Mouse (Mus musculus) adrenal gland, postnatal 4 days (tissue): ENCODE measurements around the gene Capns1. TPM values are rescaled to one million over a fixed set of nuclear protein-coding genes. Genes with fewer than 3 reads are reported as not detected.

ENCODE experiments used
- DNase-seq, 2 experiments: peaks; one replicate each; pipeline ENCODE4 v3.0.0; 2021 to 2022; ENCODE audit warnings: low spot score in 2 of 2, mixed read lengths in 2 of 2
- total RNA-seq, 2 experiments: library from RNA; stranded (reverse); gene quantifications; 2 replicates each; pipeline ENCODE4 v1.2.3; 2021

Capns1 gene
- total RNA-seq, 2 experiments from 2014 or later, result 418 to 431 TPM

DNA sequence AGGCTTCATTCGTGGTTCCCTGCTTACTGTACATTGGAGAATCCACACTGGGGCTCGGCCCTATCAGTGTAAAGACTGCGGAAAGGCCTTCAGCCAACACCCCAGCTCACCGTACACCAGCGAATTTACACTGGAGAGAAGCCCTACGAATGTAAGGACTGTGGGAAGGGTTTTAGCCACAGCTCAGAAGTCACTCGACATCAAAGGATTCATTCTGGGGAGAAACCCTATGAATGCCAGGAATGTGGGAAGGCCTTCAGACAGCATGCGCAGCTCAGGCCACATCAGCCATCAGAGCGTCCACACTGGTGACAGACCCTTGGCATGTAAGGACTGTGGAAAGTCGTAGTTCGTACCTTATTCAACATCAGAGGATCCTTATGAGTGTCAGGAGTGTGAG, 20.4 kb downstream of the Capns1 start:
- no peak for DNase-seq

DNA sequence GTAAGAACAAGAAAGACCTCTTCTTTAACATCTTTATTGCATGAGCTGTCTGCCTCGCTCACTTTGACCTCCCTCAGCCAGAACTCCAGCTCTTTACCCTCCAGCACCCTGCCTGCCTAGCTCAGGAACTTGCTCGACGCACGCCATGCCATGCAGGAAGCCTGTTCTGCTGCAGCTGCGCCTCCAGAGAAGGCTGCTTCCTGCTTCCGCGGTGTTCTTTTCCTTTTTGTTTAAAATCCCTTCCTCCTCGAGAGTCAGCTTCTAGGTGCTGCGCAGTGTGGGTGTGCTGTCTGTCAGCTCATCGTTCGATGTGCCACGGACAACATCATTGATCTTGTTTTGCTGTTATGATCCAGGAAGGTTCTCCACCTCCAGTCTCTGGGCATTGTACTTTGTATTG, 22.1 kb downstream of the Capns1 start:
- DNase-seq, result no peak

DNA sequence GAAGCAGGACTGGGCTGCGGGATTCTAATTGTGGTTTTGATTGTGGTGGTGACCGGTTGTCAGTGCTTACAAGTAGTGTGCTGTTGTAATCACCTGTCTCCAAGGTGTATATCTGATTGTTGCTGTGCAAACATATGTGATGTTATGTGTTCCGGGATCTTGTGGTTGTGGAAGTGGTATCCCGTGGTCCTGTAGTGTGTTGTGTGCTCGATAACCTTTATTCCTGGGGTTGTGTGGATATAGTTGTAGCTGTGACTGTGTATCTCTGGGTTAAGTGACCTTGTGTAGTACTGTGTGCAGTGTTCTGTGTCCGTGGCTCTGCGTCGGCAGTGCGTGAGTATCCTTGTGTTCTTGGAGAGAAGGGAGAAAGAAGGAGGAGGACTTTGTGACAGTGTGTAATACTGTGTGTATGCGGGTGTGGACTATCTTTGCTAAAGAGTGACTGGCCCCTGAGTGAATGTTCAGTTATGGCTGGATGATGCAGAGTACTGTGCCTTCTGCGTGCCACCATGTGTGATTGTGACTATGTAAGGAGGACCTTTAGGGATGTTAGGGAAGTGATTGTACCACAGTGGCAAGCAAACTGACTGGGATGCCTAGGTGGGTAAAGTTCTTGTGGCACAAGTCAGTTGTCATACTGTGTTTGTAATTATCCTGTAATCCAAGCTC, 28.2 kb downstream of the Capns1 start:
- DNase-seq, result no peak

DNA sequence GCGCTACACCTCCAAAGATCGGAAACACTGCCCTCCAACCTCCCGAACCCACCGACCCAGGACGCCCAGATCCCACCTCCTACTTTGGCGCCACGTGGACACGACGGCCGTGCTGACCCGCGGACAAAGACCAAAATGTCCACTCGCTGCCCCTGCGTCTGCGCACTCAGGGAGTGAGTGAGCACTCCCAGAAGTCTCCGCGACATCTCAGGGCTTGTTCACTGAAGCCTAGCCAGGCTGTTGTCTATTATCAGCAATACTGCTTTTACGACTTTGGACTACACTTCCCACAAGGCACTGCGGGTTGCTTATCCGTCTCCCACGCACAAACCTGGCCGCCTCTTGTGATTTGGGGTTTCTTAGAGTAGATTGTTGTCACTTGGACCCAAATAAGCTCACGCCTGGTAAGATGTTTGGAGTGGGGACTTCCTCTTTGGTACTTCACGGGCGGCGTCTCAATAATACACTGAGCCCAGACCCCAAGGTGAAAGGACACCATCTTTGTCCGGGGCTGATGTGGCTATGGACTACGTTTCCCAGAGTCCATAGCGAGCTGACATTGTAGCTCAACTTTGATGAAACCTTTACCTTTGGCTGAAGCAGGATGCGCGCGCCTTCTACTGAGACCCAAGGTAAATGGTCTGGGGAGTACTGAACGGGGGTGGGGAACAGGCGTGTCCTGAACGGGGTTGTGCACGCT, 28.9 kb downstream of the Capns1 start, which contains the start of gene Zfp146:
Gene Zfp146 (minus strand): TSS at position 168 of the 700 bp plus-strand sequence.
- peak; percentile 49 to 81 for DNase-seq

DNA sequence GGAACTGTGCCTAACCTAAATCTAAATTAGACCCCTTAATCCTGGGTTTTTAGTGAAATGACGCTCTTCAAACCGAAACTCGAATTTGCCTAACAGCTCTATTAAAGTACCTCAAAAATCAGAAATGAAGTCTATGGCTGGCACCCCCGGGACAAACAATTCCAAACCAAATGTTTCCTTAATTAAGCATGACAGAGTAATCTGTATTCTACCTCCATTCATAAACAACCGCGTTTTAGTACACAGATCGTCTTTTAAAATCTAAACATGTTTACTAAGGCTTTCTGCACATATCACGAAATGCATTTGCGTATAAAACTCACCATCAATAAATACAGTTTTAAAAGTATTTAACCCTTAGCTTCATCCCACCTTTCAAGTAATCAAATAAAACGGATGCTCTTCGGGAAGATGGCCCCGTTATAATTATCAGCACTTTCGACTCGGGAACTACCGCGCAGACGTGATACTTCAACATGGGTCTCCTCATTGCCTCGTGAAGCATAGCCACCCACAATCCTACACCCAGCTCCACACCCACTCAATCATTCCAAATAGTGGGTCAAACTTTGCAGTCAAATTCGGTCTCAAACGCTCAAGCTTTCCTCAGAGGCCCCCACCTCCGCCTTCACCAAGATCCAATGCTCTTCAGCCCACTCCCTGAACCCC, 29.6 kb downstream of the Capns1 start:
- no peak for DNase-seq

DNA sequence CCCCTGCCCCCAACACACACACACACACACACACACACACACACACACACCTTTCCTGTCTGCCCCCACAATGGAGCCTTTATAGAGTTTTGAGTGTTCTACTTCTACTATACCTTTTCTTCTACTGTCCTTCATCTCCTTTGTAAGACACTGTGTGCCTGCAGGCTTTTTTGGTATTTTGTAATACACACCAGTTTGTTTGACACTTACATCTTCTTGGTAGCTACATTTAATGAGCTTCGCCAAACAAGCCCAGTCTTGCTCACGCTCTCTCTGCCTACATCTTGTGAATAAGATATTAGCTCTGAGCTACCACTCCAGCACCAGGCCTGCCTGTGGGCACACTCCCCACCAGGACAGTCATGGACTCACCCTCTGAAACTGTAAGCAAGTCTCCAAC, 33.9 kb downstream of the Capns1 start:
- DNase-seq, result no peak

DNA sequence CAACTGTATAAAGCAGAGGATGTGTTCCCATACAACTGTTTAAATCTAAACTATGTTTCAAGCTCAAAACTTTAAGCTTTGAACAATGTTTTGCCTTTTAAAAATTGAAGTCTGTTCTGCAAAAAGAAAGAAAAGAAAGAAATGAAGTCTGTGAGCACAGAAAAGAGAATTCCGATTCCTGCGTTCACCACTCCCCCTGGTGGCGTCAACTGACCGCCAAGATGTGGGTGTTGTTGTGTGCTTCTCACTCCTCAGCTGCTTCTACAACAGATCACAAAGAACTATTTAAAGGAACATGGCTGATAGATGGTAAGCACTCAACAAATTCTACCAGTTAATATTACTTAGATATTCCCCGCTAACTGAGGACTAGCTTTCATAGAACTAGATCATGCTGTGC, 35.5 kb downstream of the Capns1 start:
- no peak for DNase-seq

DNA sequence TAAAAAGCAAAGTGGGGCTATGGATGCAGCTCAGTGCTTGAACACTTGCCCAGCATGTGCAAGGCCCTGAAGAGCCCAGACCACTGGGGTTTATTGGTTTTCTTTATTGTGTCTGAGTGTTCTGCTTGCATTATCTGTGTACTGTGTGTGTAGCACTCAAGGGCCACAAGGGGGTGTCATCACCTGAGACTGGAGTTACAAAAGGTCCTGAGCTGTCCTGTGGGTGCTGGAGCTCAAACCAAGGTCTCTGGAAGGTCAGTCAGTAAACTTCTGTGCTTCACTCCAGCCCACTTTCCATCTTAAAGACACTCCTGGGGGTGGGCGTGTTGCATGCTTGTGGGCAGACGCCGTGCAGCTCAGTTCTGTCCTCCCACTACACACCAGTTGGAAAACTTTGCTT, 43.1 kb downstream of the Capns1 start:
- no peak for DNase-seq

DNA sequence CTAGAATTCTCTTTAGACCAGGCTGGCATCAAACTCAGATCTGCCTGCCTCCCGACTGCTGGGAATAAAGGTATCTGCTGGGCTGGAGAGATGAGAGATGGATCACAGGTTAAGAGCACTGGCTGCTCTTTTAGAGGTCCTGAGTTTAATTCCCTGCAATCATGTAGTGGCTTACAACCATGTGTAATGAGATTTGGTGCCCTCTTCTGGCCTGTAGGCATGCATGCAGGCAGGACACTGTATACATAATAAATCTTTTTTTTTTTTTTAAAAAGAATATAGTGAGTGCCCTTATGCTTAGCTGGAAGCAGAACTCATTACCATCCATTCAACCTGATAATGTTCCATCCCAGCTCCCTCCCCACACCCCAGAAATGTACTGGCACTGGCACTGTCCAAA, 44.6 kb downstream of the Capns1 start:
- DNase-seq, result no peak

DNA sequence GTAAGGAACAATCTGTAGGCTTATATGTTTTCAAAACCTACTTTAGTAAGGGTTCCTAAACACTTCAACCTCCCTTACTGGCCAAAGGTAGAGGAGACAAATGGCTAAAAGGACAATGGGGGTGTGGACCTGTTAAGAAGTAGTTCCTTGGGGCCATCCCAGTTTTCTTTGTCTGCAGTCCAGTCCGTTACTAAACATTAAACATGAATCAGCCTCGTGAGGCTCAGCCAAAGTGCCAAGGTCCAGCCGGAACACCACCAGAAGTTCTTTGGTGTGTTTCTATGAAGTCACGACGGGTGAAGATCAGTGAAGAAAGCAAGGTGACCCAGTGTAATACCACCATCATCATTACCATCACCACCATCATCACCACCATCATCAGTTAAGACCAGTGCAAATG, 51.6 kb downstream of the Capns1 start:
- DNase-seq, result no peak

DNA sequence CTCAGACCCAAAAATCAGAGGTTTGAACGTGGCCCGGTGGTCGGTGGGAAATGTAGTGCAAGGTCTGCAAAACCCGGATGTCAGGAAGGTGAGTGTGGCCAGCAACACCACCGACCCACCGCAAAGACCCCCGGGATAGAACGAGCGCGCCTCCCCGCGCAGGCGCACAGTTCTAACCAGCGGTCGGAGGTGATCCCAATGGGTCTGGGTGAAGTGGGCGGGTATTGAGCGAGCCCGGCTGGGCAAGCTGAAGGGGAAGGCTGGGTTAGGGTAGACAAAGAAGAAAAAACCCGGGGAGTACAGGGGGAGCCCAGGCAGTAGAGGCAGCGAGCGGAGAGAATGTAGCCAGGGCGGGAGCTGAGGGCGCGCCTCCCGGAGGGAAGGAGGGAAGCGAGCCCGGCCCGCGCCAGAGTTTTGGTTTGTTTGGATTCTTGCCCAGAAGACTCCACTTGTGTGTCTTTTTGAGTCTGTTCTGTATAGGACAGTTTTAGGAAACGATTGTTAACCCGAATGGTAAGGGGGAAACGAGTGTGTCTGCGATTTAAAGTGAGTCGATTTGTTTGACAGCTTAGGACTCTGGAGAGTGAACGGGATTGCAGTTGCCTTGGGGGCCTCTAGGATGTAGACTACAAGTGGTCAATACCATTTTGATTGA, 54.9 kb downstream of the Capns1 start:
- peak; percentile 45 to 47 for DNase-seq

DNA sequence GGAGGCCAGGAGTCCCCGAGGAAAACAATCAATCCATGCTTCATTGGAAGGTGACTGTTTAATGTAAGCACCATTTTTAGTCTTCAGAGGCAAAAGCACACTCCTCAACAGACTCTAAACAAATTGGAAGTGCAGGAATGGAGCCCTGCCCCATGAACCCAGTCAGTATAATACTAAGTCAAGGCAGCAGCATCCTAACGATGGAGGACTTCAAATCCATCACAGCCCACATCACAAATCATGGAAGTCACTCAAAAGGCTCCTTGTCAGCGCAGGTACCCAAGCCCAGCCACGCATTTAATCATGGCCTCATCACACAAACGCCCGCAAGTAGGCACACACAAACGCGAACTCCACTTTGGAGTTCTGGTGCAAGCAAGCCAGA, 55.4 kb downstream of the Capns1 start:
- no peak for DNase-seq

Other genes with a start within 250 kb of the Capns1 start
- 10 to 100 TPM; 13.3 to 16.0 TPM for gene Zfp74, start 244.7 kb downstream of the Capns1 start, total RNA-seq
- gene Zfp568, start 214.9 kb downstream of the Capns1 start, total RNA-seq, result 10 to 100 TPM; 22.8 to 26.2 TPM
- 1 to 10 TPM; 3.5 to 4.1 TPM for gene Zfp14, start 147.4 kb downstream of the Capns1 start, total RNA-seq
- 1 to 10 TPM; 1.4 to 2.3 TPM for gene Zfp82, start 125.9 kb downstream of the Capns1 start, total RNA-seq
- gene Gm26920, start 108.4 kb downstream of the Capns1 start, total RNA-seq, result not detected
- gene Zfp566, start 108.3 kb downstream of the Capns1 start, total RNA-seq, result 1 to 10 TPM; 6.1 to 7.0 TPM
- 10 to 100 TPM; 50.7 to 52.1 TPM for gene Zfp260, start 104.0 kb downstream of the Capns1 start, total RNA-seq
- gene Zfp382, start 76.9 kb downstream of the Capns1 start, total RNA-seq, result 10 to 100 TPM in 1 of 2 experiments, 1 to 10 TPM in 1; 8.0 to 10.2 TPM
- 10 to 100 TPM; 77.4 to 83.3 TPM for gene Zfp146, start 29.1 kb downstream of the Capns1 start, total RNA-seq
- gene Cox7a1, start 14.7 kb downstream of the Capns1 start, total RNA-seq, result 100 to 1,000 TPM; 176 to 250 TPM
- 10 to 100 TPM; 82.1 to 84.3 TPM for gene Polr2i, start 33.1 kb upstream of the Capns1 start, total RNA-seq
- 10 to 100 TPM; 84.3 to 85.1 TPM for gene Tbcb, start 33.5 kb upstream of the Capns1 start, total RNA-seq
- gene Ovol3, start 36.9 kb upstream of the Capns1 start, total RNA-seq, result not detected
- under 1 TPM; 0.54 to 0.70 TPM for gene Thap8, start 81.3 kb upstream of the Capns1 start, total RNA-seq
- 10 to 100 TPM; 12.1 to 13.5 TPM for gene Wdr62, start 81.6 kb upstream of the Capns1 start, total RNA-seq
- gene Clip3, start 92.9 kb upstream of the Capns1 start, total RNA-seq, result 10 to 100 TPM; 50.8 to 59.8 TPM
- gene Alkbh6, start 109.9 kb upstream of the Capns1 start, total RNA-seq, result 10 to 100 TPM; 58.1 to 59.4 TPM
- 10 to 100 TPM; 40.1 to 60.6 TPM for gene Syne4, start 116.0 kb upstream of the Capns1 start, total RNA-seq
- 1 to 10 TPM; 1.4 to 1.7 TPM for gene E130208F15Rik, start 122.9 kb upstream of the Capns1 start, total RNA-seq
- 10 to 100 TPM; 12.4 to 15.0 TPM for gene Sdhaf1, start 125.1 kb upstream of the Capns1 start, total RNA-seq
- 10 to 100 TPM; 18.7 to 19.5 TPM for gene Lrfn3, start 164.0 kb upstream of the Capns1 start, total RNA-seq
- 10 to 100 TPM; 26.6 to 40.2 TPM for gene Tyrobp, start 214.9 kb upstream of the Capns1 start, total RNA-seq
- 1 to 10 TPM; 1.6 to 2.2 TPM for gene Hcst, start 221.0 kb upstream of the Capns1 start, total RNA-seq
- 1 to 10 TPM; 2.1 to 2.3 TPM for gene Nfkbid, start 222.9 kb upstream of the Capns1 start, total RNA-seq
- 10 to 100 TPM; 49.5 to 59.1 TPM for gene Aplp1, start 246.7 kb upstream of the Capns1 start, total RNA-seq